Mouse (Mus musculus) ES-E14 (cell line): ENCODE data around the gene Dmrt1. TPM values are rescaled to one million over a fixed set of nuclear protein-coding genes. Genes with fewer than 3 reads are reported as not detected.

ENCODE experiments used
- DNase-seq: peaks from one replicate; pipeline ENCODE4 v3.0.0-alpha.2; 2013; ENCODE audit warnings: low read depth, low spot score
- H3K27ac ChIP-seq: 2 replicates; pipeline ENCODE4 v1.5.1; 2012; ENCODE audit warnings: low read depth, mild to moderate bottlenecking, low read length, moderate library complexity, mixed read lengths; ENCODE audit not compliant: poor library complexity, insufficient read depth, severe bottlenecking
- H3K36me3 ChIP-seq: 2 replicates; pipeline ENCODE4 v1.6.1; 2012; ENCODE audit warnings: mild to moderate bottlenecking, low read length, moderate library complexity, mixed read lengths; ENCODE audit not compliant: control insufficient read depth, poor library complexity, insufficient read depth, severe bottlenecking
- H3K4me1 ChIP-seq, 2 experiments: fragments of 150-350 bp in 1 of 2; sonication (generic) in 1 of 2; 2 replicates each; pipeline ENCODE4 v1.6.1; 2012; ENCODE audit warnings: low read length in 2 of 2, mild to moderate bottlenecking in 1 of 2, mixed read lengths in 1 of 2; ENCODE audit not compliant: control insufficient read depth in 2 of 2, insufficient read depth in 2 of 2, poor library complexity in 1 of 2
- H3K4me3 ChIP-seq, 2 experiments: fragments of 150-350 bp in 1 of 2; sonication (generic) in 1 of 2; 2 replicates each; pipeline ENCODE4 v1.5.1; 2012; ENCODE audit warnings: low read length in 2 of 2, low read depth in 1 of 2, mild to moderate bottlenecking in 1 of 2, mixed read lengths in 1 of 2; ENCODE audit not compliant: insufficient read depth in 1 of 2, poor library complexity in 1 of 2, severe bottlenecking in 1 of 2
- H3K9ac ChIP-seq: 2 replicates; pipeline ENCODE4 v1.6.1; 2012; ENCODE audit warnings: low read depth, mild to moderate bottlenecking, low read length, mixed read lengths; ENCODE audit not compliant: poor library complexity, insufficient read depth, severe bottlenecking
- H3K9me3 ChIP-seq: fragments of 150-350 bp; sonication (generic); 2 replicates; pipeline ENCODE4 v1.6.1; 2012; ENCODE audit warnings: low read depth, mild to moderate bottlenecking, low read length; ENCODE audit not compliant: control insufficient read depth, insufficient read depth
- CHD2 ChIP-seq: IDR thresholded peaks from 2 replicates; pipeline ENCODE4 v1.6.1; 2014; ENCODE audit warnings: mild to moderate bottlenecking, low read depth, low read length, inconsistent platforms
- HCFC1 ChIP-seq: IDR thresholded peaks from 2 replicates; pipeline ENCODE4 v1.6.1; 2012; ENCODE audit warnings: low read length, inconsistent platforms, borderline replicate concordance; ENCODE audit not compliant: insufficient read depth
- MAFK ChIP-seq: IDR thresholded peaks from 2 replicates; pipeline ENCODE4 v1.6.1; 2014; ENCODE audit warnings: mild to moderate bottlenecking, low read depth, low read length, inconsistent platforms; ENCODE audit not compliant: insufficient read depth
- ZC3H11A ChIP-seq: IDR thresholded peaks from 2 replicates; pipeline ENCODE4 v1.6.1; 2012; ENCODE audit warnings: low read depth, mild to moderate bottlenecking, inconsistent platforms, low read length, borderline replicate concordance
- ZNF384 ChIP-seq: IDR thresholded peaks from 2 replicates; pipeline ENCODE4 v1.6.1; 2012; ENCODE audit warnings: low read depth, low read length, inconsistent platforms
- in situ Hi-C, 2 experiments: fragments of 600-800 bp; cut with MboI; formaldehyde crosslinking; loops; one replicate each; pipeline ENCODE4 v1.15.1; 2025; ENCODE audit warnings: low sequenced_read_pairs in 2 of 2, inconsistent platforms in 1 of 2; ENCODE audit not compliant: unreplicated experiment in 2 of 2
- total RNA-seq: library from RNA; depleted of rRNA; stranded (reverse); fragments of 300-350 nt; gene quantifications from 2 replicates; pipeline ENCODE4 v1.2.3, GENCODE M21; 2012

Gene Dmrt1
- total RNA-seq, 1 experiment = 12.3 TPM

- Histone ChIP-seq H3K9me3 (no peaks in the 10 kb centered on the region), H3K27ac (no peak overlapping the region), H3K4me3 (no peak overlapping the region), H3K36me3 (no peaks in the 10 kb centered on the region), H3K4me1 (peaks cover 3 to 12% of the 10 kb centered on the region in 2 experiments; a peak in 2 of 4 replicates), H3K9ac (no peak overlapping the region)
- TF ChIP-seq HCFC1 = no peak
- no peak for TF ChIP-seq ZNF384
- in situ Hi-C loops = no loop called here
- no peak for DNase-seq
Observed at GRCm38 (mm10) chr19:25578358-25578757, 72.9 kb downstream of the Dmrt1 start.

GRCm38 (mm10) chr19:25579440-25579839, 74.0 kb downstream of the Dmrt1 start:
- Histone ChIP-seq H3K9ac (no peak overlapping the region), H3K27ac (no peak overlapping the region), H3K9me3 (no peaks in the 10 kb centered on the region), H3K4me3 (no peak overlapping the region), H3K36me3 (no peaks in the 10 kb centered on the region), H3K4me1 (peaks cover 3 to 12% of the 10 kb centered on the region in 2 experiments; a peak in 1 of 4 replicates)
- in situ Hi-C loops = no loop called here
- TF ChIP-seq ZNF384 (no peak), MAFK (no peak), ZC3H11A (0 out of 2 replicates have a peak, but pooled peaks have one; percentile 1), CHD2 (no peak), HCFC1 (no peak)
- peak; percentile 50 for DNase-seq

DNA sequence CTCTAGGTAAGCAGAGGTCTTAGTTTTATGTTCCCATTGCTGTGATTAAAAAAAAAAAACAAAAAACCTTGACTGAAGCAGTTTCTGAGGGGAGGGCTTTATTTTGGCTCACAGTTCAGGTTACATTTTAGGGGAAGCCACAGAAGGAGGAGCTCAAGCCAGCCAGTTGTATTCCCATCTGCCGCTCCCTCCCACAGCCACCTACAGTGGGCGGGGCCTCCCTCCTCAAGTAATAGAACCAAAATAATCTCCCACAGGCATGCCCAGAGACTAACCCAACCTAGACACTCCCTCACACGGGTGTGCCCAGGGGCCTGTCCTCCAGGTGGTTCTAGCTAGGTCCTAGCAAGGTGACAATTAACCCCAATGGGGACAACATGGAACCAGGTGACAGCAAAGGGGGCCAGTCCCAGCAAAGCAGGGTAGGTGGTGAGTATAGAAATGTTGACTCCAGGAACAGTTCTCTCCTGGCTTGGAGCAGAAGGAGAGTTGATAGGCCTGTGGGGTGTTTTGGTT, 92.4 kb downstream of the Dmrt1 start:
- no peak overlapping the region for H3K4me3 ChIP-seq
- H3K9ac ChIP-seq = no peak overlapping the region
- no peaks in the 10 kb centered on the region for H3K9me3 ChIP-seq
- no peak overlapping the region for H3K27ac ChIP-seq
- in situ Hi-C loops = no loop called here
- TF ChIP-seq CHD2 = no peak
- TF ChIP-seq ZNF384 = no peak
- no peak for TF ChIP-seq ZC3H11A
- TF ChIP-seq HCFC1 = no peak
- TF ChIP-seq MAFK = no peak
- peaks cover 0 to 2% of the 10 kb centered on the region in 2 experiments; a peak in 1 of 4 replicates for H3K4me1 ChIP-seq
- no peak for DNase-seq
- no peaks in the 10 kb centered on the region for H3K36me3 ChIP-seq

DNA sequence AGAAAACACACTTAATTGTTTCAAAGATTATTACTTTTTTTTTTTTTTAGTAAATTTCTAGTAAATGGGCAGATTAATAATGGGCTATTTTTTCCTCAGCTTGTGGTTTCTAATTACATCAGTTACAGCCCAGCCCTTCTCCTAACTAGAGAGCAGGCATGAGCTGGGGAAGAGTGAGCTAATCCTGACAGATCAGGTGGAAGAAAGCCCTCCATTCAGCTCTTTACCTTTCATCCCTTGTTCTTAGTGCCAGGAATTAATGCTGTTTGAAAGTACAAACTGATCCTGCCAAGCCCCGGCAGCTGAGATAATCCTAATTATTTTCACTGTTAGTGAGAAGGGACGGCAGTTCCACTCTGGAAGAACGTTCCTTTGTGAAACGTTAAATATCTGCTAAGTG, 93.2 kb downstream of the Dmrt1 start:
- in situ Hi-C loops = no loop called here
- DNase-seq = no peak
- H3K36me3 ChIP-seq = no peaks in the 10 kb centered on the region
- no peak overlapping the region for H3K4me3 ChIP-seq
- no peak for TF ChIP-seq ZNF384
- TF ChIP-seq MAFK = no peak
- no peak for TF ChIP-seq HCFC1
- H3K27ac ChIP-seq = no peak overlapping the region
- H3K9me3 ChIP-seq = no peaks in the 10 kb centered on the region
- H3K9ac ChIP-seq = no peak overlapping the region
- H3K4me1 ChIP-seq = peaks cover 0 to 2% of the 10 kb centered on the region in 2 experiments; a peak in 1 of 4 replicates

- H3K4me1 ChIP-seq = peaks cover 0 to 9% of the 10 kb centered on the region in 2 experiments; a peak in 3 of 4 replicates
- no peak for TF ChIP-seq HCFC1
- TF ChIP-seq MAFK = no peak
- TF ChIP-seq ZNF384 = no peak
- TF ChIP-seq CHD2 = no peak
- no peak for TF ChIP-seq ZC3H11A
- in situ Hi-C loops = loop anchor here (5.0 to 10.0 kb wide), 2 partner anchors 1003 to 1005 kb away; partner anchors contain the start of gene Smarca2 (in 2 of the 2)
Observed at GRCm38 (mm10) chr19:25601966-25602365, 96.5 kb downstream of the Dmrt1 start.

More at GRCm38 (mm10) chr19:25601966-25602365, 96.5 kb downstream of the Dmrt1 start:
- Histone ChIP-seq H3K36me3 (no peaks in the 10 kb centered on the region), H3K9me3 (no peaks in the 10 kb centered on the region), H3K9ac (no peak overlapping the region), H3K4me3 (no peak overlapping the region), H3K27ac (no peak overlapping the region)
- no peak for DNase-seq
